Mouse (Mus musculus): ENCODE results near the gene Eef1g.

- TF ChIP-seq CTCF (conservative IDR thresholded peaks at IDR 0.05; ENCODE audit: insufficient read depth, insufficient read length, low read depth, low read length), result no peak
- TF ChIP-seq POLR2A (IDR thresholded peaks at IDR 0.05; ENCODE audit: low read depth, low read length), result no peak
These were observed 26.2 kb upstream of the Eef1g start for GRCm38 (mm10) chr19:8940526-8941133.

All from kidney, adult 2 months (tissue).